Mouse (Mus musculus): ENCODE results near the gene Pofut2.

- TF ChIP-seq CTCF (IDR thresholded peaks at IDR 0.05; ENCODE audit: low read depth) (no peak), EP300 (IDR thresholded peaks at IDR 0.05; ENCODE audit: low read depth) (no peak)
Measured at GRCm38 (mm10) chr10:77272980-77273730, 14.1 kb downstream of the Pofut2 start.

Measured in liver, embryonic 14.5 days (tissue).